Mouse (Mus musculus): ENCODE data around the gene Tdo2.

GRCm38 (mm10) chr3:81942341-81942740 lies 33.7 kb downstream of the Tdo2 start:
- TF ChIP-seq CTCF (IDR thresholded peaks at IDR 0.05; ENCODE audit: borderline replicate concordance, extremely low read depth, insufficient read depth, insufficient read length) (no peak), POLR2A (IDR thresholded peaks at IDR 0.05; ENCODE audit: borderline replicate concordance, extremely low read depth, insufficient read depth, insufficient read length, poor library complexity, severe bottlenecking) (no peak)

All from brain, embryonic 14.5 days (tissue).